Mouse (Mus musculus) kidney, embryonic 14.5 days (tissue): ENCODE data around the gene Exoc1. TPM values are rescaled to one million over a fixed set of nuclear protein-coding genes. Genes with fewer than 3 reads are reported as not detected.

Experiments
- ATAC-seq: fragments of 200-750 bp; cut with Nextera tagmentation; 2 replicates; pipeline ENCODE4 v1.8.0; 2017; ENCODE audit warnings: moderate number of reproducible peaks, mild to moderate bottlenecking, moderate TSS enrichment, moderate library complexity; ENCODE audit not compliant: low FRiP score, low TSS enrichment
- H3K27ac ChIP-seq: fragments of 300-500 bp; sonication (generic); 2 replicates; pipeline ENCODE4 v1.5.1; 2014; ENCODE audit warnings: low read depth, mild to moderate bottlenecking, low read length, moderate library complexity, mixed read lengths
- H3K27me3 ChIP-seq: fragments of 300-500 bp; sonication (generic); 2 replicates; pipeline ENCODE4 v1.6.1; 2014; ENCODE audit warnings: mild to moderate bottlenecking, low read length; ENCODE audit not compliant: control insufficient read depth, insufficient read depth
- H3K36me3 ChIP-seq: fragments of 300-500 bp; sonication (generic); 2 replicates; pipeline ENCODE4 v1.6.1; 2014; ENCODE audit warnings: low read length, mixed read lengths; ENCODE audit not compliant: control insufficient read depth, insufficient read depth
- H3K4me1 ChIP-seq: fragments of 300-500 bp; sonication (generic); 2 replicates; pipeline ENCODE4 v1.6.1; 2014; ENCODE audit warnings: low read length, mixed read lengths; ENCODE audit not compliant: control insufficient read depth, insufficient read depth
- H3K4me2 ChIP-seq: fragments of 300-500 bp; sonication (generic); replicated peaks from 2 replicates; pipeline ENCODE4 v1.6.1; 2014; ENCODE audit warnings: low read depth, mild to moderate bottlenecking, low read length
- H3K4me3 ChIP-seq: fragments of 300-500 bp; sonication (generic); 2 replicates; pipeline ENCODE4 v1.5.1; 2014; ENCODE audit warnings: mild to moderate bottlenecking, low read length
- H3K9ac ChIP-seq: fragments of 300-500 bp; sonication (generic); 2 replicates; pipeline ENCODE4 v1.6.1; 2014; ENCODE audit warnings: low read depth, mild to moderate bottlenecking, low read length, moderate library complexity
- H3K9me3 ChIP-seq: fragments of 300-500 bp; sonication (generic); 2 replicates; pipeline ENCODE4 v1.6.1; 2016; ENCODE audit warnings: low read length; ENCODE audit not compliant: control insufficient read depth
- WGBS: fragments of 180-500 bp; shearing (Covaris S2); extraction: QIAGEN DNeasy Blood & Tissue Kit; methylation state at CpG from one replicate; pipeline ENCODE4 v1.1.7; 2014; 5-methylcytosine and 5-hydroxymethylcytosine counted together
- polyA plus RNA-seq: library from polyadenylated mRNA; unstranded; fragments of >200 nt; fragmentation: Nextera tagmentation; extraction: Ambion mirVana; gene quantifications from 2 replicates; pipeline ENCODE4 v1.2.1, GENCODE M21; 2014

Exoc1 gene
- polyA plus RNA-seq, 1 experiment from 2014 or later = 41.3 TPM

- Histone ChIP-seq H3K9me3 (no peaks in the 10 kb centered on the region), H3K4me3 (no peak overlapping the region), H3K4me2 (no peak overlapping the region), H3K9ac (no peak overlapping the region), H3K36me3 (peaks cover 63% of the 10 kb centered on the region), H3K4me1 (no peaks in the 10 kb centered on the region), H3K27ac (no peak overlapping the region), H3K27me3 (no peaks in the 10 kb centered on the region)
- 82% methylated on average over 7 of the region's 7 CpGs for WGBS
- ATAC-seq = no peak
Observed at GRCm38 (mm10) chr5:76618750-76619149, 89.6 kb downstream of the Exoc1 start.

Other genes starting within 250 kb of the Exoc1 start
- 11.6 and 15.5 TPM in 2 replicates for gene Clock, start 224.5 kb upstream of the Exoc1 start, polyA plus RNA-seq
- gene Pdcl2, start 198.2 kb upstream of the Exoc1 start, polyA plus RNA-seq = not detected in 2 replicates
- 0.27 and 0.33 TPM in 2 replicates for gene Nmu, start 165.5 kb upstream of the Exoc1 start, polyA plus RNA-seq
- gene Gm7271, start 45.3 kb upstream of the Exoc1 start, polyA plus RNA-seq = not detected in 2 replicates
- gene Cep135, start 59.4 kb downstream of the Exoc1 start, polyA plus RNA-seq = 6.4 and 10.1 TPM in 2 replicates
- 14.9 and 21.2 TPM in 2 replicates for gene C530008M17Rik, start 127.2 kb downstream of the Exoc1 start, polyA plus RNA-seq